Mouse (Mus musculus) mouse embryonic stem cell (cell line): ENCODE data around the gene Pla2r1.

Source experiments
- in situ Hi-C, 2 experiments: fragments of 300-500 bp; cut with MboI; formaldehyde crosslinking; loops; 1 replicate in 1 of 2; 3 replicates in 1 of 2; pipeline ENCODE4 v1.14.3; 2019 to 2020; ENCODE audit warnings: low sequenced_read_pairs in 2 of 2, low pct_unique_long_range_greater_than_20kb in 1 of 2, mixed read lengths in 1 of 2; ENCODE audit not compliant: unreplicated experiment in 1 of 2

The Pla2r1 gene

GRCm38 (mm10) chr2:60510718-60511117 lies 42.4 kb downstream of the Pla2r1 start:
- in situ Hi-C loops, result no loop called here

- in situ Hi-C loops, result no loop called here
These were observed 48.0 kb downstream of the Pla2r1 start for GRCm38 (mm10) chr2:60505145-60505544.

- in situ Hi-C loops, result no loop called here
These were observed 48.4 kb downstream of the Pla2r1 start for GRCm38 (mm10) chr2:60504718-60505117.

GRCm38 (mm10) chr2:60503991-60504390 lies 49.1 kb downstream of the Pla2r1 start:
- in situ Hi-C loops, result no loop called here

GRCm38 (mm10) chr2:60500583-60501116 lies 52.5 kb downstream of the Pla2r1 start:
- in situ Hi-C loops, result no loop called here

- in situ Hi-C loops, result no loop called here
These were observed 73.2 kb downstream of the Pla2r1 start for GRCm38 (mm10) chr2:60479906-60480305.

DNA sequence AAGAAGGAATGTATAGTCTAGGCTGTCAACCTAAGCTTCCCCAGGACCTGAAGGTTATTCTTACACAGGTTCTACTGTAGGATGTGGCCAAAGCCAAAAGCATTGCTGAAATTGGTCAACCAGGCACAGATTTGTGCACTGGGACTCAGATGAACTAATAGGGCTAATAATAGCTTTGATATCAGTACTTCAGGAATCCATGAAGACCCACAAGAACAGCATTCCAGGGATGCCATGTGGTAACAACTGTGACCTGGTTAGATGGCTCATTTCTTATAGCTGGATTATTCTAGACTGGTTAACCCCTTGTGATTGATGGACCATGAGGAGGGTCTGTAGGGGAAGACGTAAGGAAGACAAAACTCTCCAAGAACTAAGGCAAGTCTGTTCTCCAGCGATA lies 74.3 kb downstream of the Pla2r1 start:
- in situ Hi-C loops, result no loop called here

GRCm38 (mm10) chr2:60468901-60469770 lies 84.0 kb downstream of the Pla2r1 start:
- in situ Hi-C loops, result loop anchor here in 1 of 2 experiments (25.0 kb wide), 1 partner anchor 993 kb away; no protein-coding TSS in a partner anchor

DNA sequence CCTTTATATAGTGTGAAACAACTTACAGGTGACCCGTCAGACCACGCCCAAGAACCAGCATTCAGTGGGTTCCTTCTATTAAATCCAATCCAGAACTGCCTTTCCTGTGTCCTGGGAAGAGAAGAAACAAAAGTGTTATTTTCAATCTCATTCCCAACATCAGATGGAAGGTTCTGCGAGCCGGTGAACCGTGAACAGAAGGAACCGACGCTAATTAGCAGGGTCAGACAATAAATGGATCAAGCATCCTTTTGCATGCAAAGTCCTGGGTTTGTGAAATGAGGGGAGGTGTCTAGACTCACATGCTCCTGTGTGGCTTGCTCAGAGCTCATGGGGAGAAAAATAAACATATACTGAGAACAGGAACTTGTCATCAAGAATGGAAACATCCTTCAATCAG lies 100.7 kb downstream of the Pla2r1 start:
- in situ Hi-C loops, result loop anchor here in 1 of 2 experiments (25.0 kb wide), 1 partner anchor 1010 kb away; no protein-coding TSS in a partner anchor

DNA sequence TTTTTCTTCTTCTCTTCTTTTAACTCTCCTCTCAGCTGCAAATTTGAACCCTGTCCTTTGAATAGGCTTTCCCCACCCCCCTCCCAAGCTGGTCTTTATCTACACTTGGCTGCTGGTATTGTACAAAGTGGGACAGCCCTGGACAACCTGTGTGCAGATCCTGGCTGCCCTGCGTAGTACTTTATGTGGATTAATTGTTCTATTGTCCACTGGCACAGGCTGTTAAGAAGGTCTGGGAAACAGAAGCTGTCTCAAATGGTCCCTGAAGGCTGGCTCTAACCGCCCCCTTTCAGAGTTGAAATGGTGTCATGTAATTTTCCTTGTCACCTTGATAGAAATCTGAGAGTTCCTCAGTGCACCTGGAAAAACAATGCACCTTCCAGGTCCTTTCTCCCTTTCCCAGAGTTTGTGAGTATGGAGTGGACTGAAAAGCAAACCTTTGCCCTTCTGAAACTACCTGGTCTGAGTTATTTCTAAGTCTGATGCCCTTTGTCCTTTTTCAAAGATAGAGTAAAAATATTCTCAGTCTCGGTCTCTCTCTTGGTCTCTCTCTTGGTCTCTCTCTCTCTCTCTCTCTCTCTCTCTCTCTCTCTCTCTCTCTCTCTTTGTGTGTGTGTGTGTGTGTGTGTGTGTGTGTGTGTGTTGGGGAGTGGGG lies 101.9 kb downstream of the Pla2r1 start:
- in situ Hi-C loops, result loop anchor here in 1 of 2 experiments (25.0 kb wide), 1 partner anchor 1011 kb away; no protein-coding TSS in a partner anchor

DNA sequence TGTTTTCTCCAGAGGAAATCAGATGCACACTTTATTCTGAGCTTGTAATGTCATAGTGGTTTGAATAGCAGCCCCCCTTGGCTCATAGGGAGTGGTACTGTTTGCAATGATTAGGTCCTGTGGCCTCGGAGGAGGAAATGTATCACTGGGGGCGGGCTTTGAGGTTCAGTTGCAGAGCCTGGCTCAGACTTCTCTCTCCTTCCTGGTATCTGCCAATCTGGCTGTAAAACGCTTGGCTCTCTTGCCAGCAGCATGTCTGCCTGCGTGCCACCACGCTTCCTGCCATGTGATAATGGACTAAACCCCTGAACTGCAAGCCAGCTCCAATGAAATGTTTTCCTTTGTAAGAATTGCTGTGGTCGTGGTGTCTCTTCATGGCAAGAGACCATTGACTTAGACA lies 103.4 kb downstream of the Pla2r1 start:
- in situ Hi-C loops, result loop anchor here in 1 of 2 experiments (25.0 kb wide), 1 partner anchor 1013 kb away; no protein-coding TSS in a partner anchor

DNA sequence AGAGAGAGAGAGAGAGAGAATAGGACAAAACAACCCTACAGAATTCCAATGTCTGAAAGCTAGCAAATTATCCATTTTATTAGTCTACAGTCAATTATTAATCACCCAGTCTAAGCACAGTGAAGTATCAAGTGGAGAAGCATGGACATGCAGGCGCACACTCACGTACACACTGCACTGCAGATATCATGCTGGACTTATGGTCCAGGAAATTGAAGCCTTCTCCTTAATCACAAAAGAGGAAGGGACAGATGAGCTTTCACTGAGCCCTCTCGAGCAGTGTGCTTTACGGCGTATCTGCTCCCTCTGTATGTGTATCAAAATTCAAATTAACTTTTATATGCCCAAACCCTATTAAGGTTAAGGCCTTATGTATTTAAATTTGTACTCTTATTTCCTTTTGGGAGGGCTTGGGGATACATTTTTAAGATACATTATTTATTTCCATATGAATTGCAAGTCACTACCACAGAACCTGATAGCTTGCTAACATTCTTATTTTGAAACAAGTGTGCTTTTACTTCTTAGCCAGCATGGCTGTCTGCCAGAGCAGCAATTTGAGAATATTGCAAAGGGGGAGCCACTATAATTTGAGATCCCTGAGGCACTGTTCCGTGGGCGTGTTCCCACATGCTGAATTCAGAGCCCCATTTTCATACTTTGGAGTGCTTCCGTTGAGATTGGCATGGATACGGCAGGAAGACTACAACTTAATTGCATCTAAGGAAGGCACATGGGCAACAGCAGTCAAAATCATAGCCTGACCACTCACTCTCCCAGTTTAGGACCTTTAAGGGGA lies 108.2 kb downstream of the Pla2r1 start:
- in situ Hi-C loops, result no loop called here

DNA sequence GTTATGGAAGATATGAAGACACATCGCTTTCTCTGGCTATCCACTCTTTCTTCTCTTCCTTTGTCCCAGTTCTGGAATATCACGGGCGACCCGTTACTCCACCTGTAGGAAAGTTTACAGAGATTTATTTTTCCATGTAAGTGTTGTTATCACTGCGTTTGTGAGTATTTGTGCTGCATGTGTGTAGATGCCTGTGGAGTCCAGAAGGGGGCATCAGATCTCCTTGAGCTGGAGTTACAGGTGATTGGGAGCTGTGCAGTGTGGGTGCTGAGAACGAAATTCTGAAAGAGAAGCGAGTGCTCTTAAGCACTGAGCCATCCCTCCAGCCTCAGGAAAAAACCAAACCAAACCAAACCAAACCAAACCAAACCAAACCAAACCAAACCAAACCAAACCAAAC lies 109.8 kb downstream of the Pla2r1 start:
- in situ Hi-C loops, result no loop called here

GRCm38 (mm10) chr2:60441875-60442274 lies 111.2 kb downstream of the Pla2r1 start:
- in situ Hi-C loops, result no loop called here

DNA sequence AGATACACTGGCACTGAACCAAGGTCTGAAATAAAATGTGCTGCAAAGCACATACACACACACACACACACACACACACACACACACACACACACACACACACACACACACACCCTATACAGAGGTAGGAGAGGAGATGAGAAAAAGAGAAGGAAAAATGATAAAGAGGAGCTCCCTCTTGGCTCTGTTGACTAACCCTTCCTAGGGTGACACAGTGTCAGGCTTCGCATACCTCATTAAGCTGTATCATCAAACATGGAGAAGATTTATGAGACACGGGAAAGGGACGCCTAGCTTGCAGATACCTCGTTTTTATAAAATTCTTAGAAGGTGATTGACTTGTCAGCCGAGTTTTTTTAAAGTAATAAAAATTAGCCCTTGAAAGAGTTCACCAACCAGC lies 116.3 kb downstream of the Pla2r1 start:
- in situ Hi-C loops, result no loop called here

DNA sequence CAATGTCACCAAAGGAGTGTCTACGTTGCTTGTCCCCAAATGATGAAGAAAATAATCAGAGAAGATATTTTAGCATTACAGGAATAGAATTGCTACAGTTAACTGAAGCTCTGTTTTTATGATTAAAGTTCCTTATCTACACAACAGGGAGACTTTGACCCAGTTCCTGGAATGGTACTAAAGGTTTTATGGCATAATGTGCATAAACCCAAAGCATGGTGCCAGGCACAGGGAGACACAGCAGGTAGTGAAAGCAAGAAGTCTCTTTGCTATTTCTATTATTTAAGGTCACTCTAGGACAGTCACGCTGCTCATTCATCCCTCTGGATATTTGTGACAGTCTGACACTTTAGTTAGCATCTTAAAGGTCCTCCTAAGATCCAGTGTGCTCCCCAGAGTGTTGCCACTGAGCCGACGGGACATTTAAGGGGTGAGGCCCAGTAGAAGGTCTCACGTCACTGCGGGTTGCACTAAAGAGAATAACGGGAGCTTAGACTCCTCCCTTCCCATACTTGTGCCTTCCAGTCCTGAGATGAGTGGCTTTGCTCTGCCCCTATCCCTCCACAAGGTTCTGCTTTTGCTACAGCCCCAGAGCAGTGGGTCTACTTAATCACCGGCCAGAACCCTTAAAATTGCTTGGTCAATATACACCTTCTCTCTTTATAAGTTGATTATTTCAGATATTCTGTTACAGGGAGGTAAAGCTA lies 122.6 kb downstream of the Pla2r1 start:
- in situ Hi-C loops, result loop anchor here in 1 of 2 experiments (5.0 kb wide), 1 partner anchor 163 kb away; no protein-coding TSS in a partner anchor

- in situ Hi-C loops, result loop anchor here in 1 of 2 experiments (5.0 to 25.0 kb wide), 3 partner anchors 36 to 881 kb away; partner anchors contain the start of gene Ly75
These were observed 135.0 kb downstream of the Pla2r1 start for GRCm38 (mm10) chr2:60418075-60418474.

GRCm38 (mm10) chr2:60414334-60414733 lies 138.8 kb downstream of the Pla2r1 start:
- in situ Hi-C loops, result loop anchor here in 1 of 2 experiments (10.0 to 25.0 kb wide), 2 partner anchors 170 to 877 kb away; no protein-coding TSS in a partner anchor
